In the genomic region with DNA sequence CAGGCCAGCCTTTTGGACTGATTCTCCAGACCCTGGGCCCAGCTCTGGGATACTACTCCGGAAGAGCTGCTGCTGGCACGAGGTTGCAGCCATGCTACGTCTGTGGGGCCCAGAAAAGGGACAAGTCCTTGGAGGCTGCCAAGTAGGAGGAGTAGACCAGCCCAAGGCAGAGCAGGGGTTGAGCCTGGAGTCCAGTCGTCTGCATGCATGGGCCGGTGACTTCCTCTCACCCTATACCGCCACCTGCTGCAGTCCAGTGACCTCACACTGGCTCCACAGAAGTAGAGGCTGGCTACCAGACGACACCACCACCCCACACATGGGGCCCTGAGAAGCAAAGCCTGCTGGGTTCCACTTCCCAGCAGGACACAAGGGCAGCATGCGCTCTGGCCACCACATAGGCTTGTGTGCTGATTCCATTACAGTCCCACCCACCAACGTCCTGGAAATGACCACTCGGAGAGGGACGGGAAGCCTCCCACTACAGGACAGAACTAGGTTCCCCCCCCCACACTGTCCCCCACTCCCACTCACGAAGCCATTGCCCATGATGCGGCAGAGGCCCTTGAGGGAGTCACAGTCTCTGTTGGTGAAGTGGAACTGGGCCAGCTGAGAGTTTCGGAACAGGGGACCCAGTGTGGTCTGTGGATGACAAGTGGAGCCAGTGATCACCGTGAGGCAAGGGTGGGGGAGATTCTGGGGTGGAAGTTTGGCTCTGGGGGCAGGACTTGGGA, we compare ENCODE assay signal across 8 mouse cellular contexts. TPM values are rescaled to one million over a fixed set of nuclear protein-coding genes. Genes with fewer than 3 reads are reported as not detected.
DNase-seq lines count a peak whose midpoint lies in the region; ATAC-seq and TF ChIP-seq lines count a peak whose summit lies in the region.

No protein-coding gene starts in this region.

- peak overlapping the region; percentile 2; the same call in 1 of the 2 replicates for H3K27ac ChIP-seq in cerebellum, adult 2 months (ENCODE audit: insufficient read depth, low read length)
- H3K27ac ChIP-seq in embryonic facial prominence, embryonic 11.5 days (replicated peaks; ENCODE audit: low read depth, low read length), result no peak overlapping the region
- H3K27ac ChIP-seq in heart, embryonic 13.5 days (replicated peaks), result peak overlapping the region; percentile 77
- H3K27ac ChIP-seq in kidney, postnatal 0 days, result peak overlapping the region; percentile 100
- H3K27ac ChIP-seq in stomach, embryonic 15.5 days, result peak overlapping the region; percentile 80

- peak; percentile 58 to 61 for DNase-seq in cerebellum, adult 2 months
- no peak for DNase-seq in cerebellum, postnatal 36 days
- no peak for DNase-seq in embryonic facial prominence, embryonic 11.5 days (ENCODE audit: low spot score)
- DNase-seq in kidney, postnatal 0 days (ENCODE audit: low spot score), result peak; percentile 86
- peak; percentile 64 for DNase-seq in lung, postnatal 25 days (ENCODE audit: low spot score)
- no peak for DNase-seq in layer of hippocampus, adult 18-20 months (ENCODE audit: low spot score in 2 of 2)

- H3K9ac ChIP-seq in embryonic facial prominence, embryonic 11.5 days (replicated peaks; ENCODE audit: low read length), result 0 out of 2 replicates have a peak overlapping the region, but pooled peaks have one; percentile 13
- peak overlapping the region; percentile 98 for H3K9ac ChIP-seq in heart, embryonic 13.5 days
- peak overlapping the region; percentile 37; the same call in 1 of the 2 replicates for H3K9ac ChIP-seq in kidney, postnatal 0 days (ENCODE audit: low read depth, low read length)
- H3K9ac ChIP-seq in stomach, embryonic 15.5 days, result peak overlapping the region; percentile 9

- no peak for TF ChIP-seq CTCF in cerebellum, adult 2 months (IDR thresholded peaks at IDR 0.05; ENCODE audit: borderline replicate concordance, insufficient read depth, low read depth, low read length)
- peak; percentile 54 for TF ChIP-seq CTCF in kidney, postnatal 0 days (IDR thresholded peaks at IDR 0.05; ENCODE audit: low read depth)

- peaks cover 23% of the 10 kb centered on the region for H3K36me3 ChIP-seq in embryonic facial prominence, embryonic 11.5 days (replicated peaks; ENCODE audit: control insufficient read depth, insufficient read depth, low read depth, low read length)
- H3K36me3 ChIP-seq in heart, embryonic 13.5 days, result peaks cover 42% of the 10 kb centered on the region
- peaks cover 38% of the 10 kb centered on the region for H3K36me3 ChIP-seq in kidney, postnatal 0 days (ENCODE audit: insufficient read depth, low read length)
- peaks cover 36% of the 10 kb centered on the region for H3K36me3 ChIP-seq in stomach, embryonic 15.5 days

- no peak for TF ChIP-seq POLR2A in cerebellum, adult 2 months (IDR thresholded peaks at IDR 0.05; ENCODE audit: borderline replicate concordance, insufficient read depth, low read length)

- peak overlapping the region; percentile 4; the same call in 1 of the 2 replicates for H3K4me2 ChIP-seq in embryonic facial prominence, embryonic 11.5 days (ENCODE audit: low read depth, low read length)
- H3K4me2 ChIP-seq in heart, embryonic 13.5 days, result peak overlapping the region; percentile 92
- H3K4me2 ChIP-seq in kidney, postnatal 0 days (ENCODE audit: low read length), result peak overlapping the region; percentile 55
- peak overlapping the region; percentile 81 for H3K4me2 ChIP-seq in stomach, embryonic 15.5 days

- no peaks in the 10 kb centered on the region for H3K27me3 ChIP-seq in cerebellum, adult 2 months (ENCODE audit: control insufficient read depth, insufficient read depth, low read length)
- no peaks in the 10 kb centered on the region for H3K27me3 ChIP-seq in embryonic facial prominence, embryonic 11.5 days (ENCODE audit: control insufficient read depth, insufficient read depth, low read length)
- H3K27me3 ChIP-seq in heart, embryonic 13.5 days (replicated peaks), result no peaks in the 10 kb centered on the region
- no peaks in the 10 kb centered on the region for H3K27me3 ChIP-seq in kidney, postnatal 0 days (ENCODE audit: insufficient read depth, low read length)
- H3K27me3 ChIP-seq in stomach, embryonic 15.5 days (replicated peaks), result no peaks in the 10 kb centered on the region

- no peak for ATAC-seq in embryonic facial prominence, embryonic 11.5 days (replicated peaks; ENCODE audit: insufficient number of reproducible peaks, low FRiP score, low TSS enrichment, low read depth)
- 0 out of 2 replicates have a peak, but pooled peaks have one; percentile 0 for ATAC-seq in heart, embryonic 13.5 days (ENCODE audit: extremely low read depth, insufficient number of reproducible peaks, low FRiP score, low TSS enrichment)
- ATAC-seq in kidney, postnatal 0 days (replicated peaks; ENCODE audit: low FRiP score, low read depth), result peak; percentile 20
- 0 out of 2 replicates have a peak, but pooled peaks have one; percentile 2 for ATAC-seq in stomach, embryonic 15.5 days (ENCODE audit: insufficient read depth, low FRiP score, low read depth)

- no peaks in the 10 kb centered on the region for H3K9me3 ChIP-seq in embryonic facial prominence, embryonic 11.5 days (replicated peaks; ENCODE audit: control insufficient read depth, low read length)
- no peaks in the 10 kb centered on the region for H3K9me3 ChIP-seq in heart, embryonic 13.5 days
- H3K9me3 ChIP-seq in kidney, postnatal 0 days (replicated peaks; ENCODE audit: low read length), result no peaks in the 10 kb centered on the region
- no peaks in the 10 kb centered on the region for H3K9me3 ChIP-seq in stomach, embryonic 15.5 days

- peak overlapping the region; percentile 1 for H3K4me3 ChIP-seq in cerebellum, adult 2 months (replicated peaks; ENCODE audit: insufficient read depth, low read depth, low read length)
- H3K4me3 ChIP-seq in embryonic facial prominence, embryonic 11.5 days (ENCODE audit: low read depth, low read length), result no peak overlapping the region
- H3K4me3 ChIP-seq in heart, embryonic 13.5 days, result peak overlapping the region; percentile 81
- peak overlapping the region; percentile 96 for H3K4me3 ChIP-seq in kidney, postnatal 0 days (replicated peaks; ENCODE audit: low read depth, low read length)
- H3K4me3 ChIP-seq in stomach, embryonic 15.5 days (replicated peaks), result peak overlapping the region; percentile 97

- WGBS in cerebellum, adult 2 months, result 2% methylated on average over 15 of the region's 15 CpGs
- WGBS in embryonic facial prominence, embryonic 11.5 days, result 69% methylated on average over 15 of the region's 15 CpGs
- 37% methylated on average over 15 of the region's 15 CpGs for WGBS in heart, embryonic 13.5 days
- 15% methylated on average over 15 of the region's 15 CpGs for WGBS in kidney, postnatal 0 days
- WGBS in stomach, embryonic 15.5 days, result 33% methylated on average over 15 of the region's 15 CpGs

- peaks cover 37% of the 10 kb centered on the region for H3K4me1 ChIP-seq in cerebellum, adult 2 months (ENCODE audit: control insufficient read depth, insufficient read depth, low read length)
- H3K4me1 ChIP-seq in embryonic facial prominence, embryonic 11.5 days (ENCODE audit: control insufficient read depth, insufficient read depth, low read length), result peaks cover 6% of the 10 kb centered on the region; the same call in 1 of the 2 replicates
- H3K4me1 ChIP-seq in heart, embryonic 13.5 days, result peaks cover 60% of the 10 kb centered on the region
- peaks cover 33% of the 10 kb centered on the region for H3K4me1 ChIP-seq in kidney, postnatal 0 days (replicated peaks; ENCODE audit: insufficient read depth, low read length)
- H3K4me1 ChIP-seq in stomach, embryonic 15.5 days, result peaks cover 50% of the 10 kb centered on the region

RNA-seq across cellular contexts. Expression of a gene that starts 3.1 kb away (rescaled TPM):
- polyA plus RNA-seq in cerebellum, adult 2 months (2012; rRNA removed), result 355 and 364 TPM in 2 replicates
- 350 and 370 TPM in 2 replicates for polyA plus RNA-seq in embryonic facial prominence, embryonic 11.5 days (2014; fragmentation: Nextera tagmentation; extraction: Ambion mirVana)
- polyA plus RNA-seq in heart, embryonic 13.5 days (2015; fragmentation: Nextera tagmentation; extraction: Ambion mirVana), result 256 and 266 TPM in 2 replicates
- 377 and 412 TPM in 2 replicates for polyA plus RNA-seq in kidney, postnatal 0 days (2015; fragmentation: Nextera tagmentation; extraction: Ambion mirVana)
- polyA plus RNA-seq in stomach, embryonic 15.5 days (2015; fragmentation: Nextera tagmentation; extraction: Ambion mirVana), result 291 and 320 TPM in 2 replicates
- 100 to 1,000 TPM; 341 to 350 TPM for total RNA-seq in layer of hippocampus, adult 18-20 months (2021)

RNA-seq across cellular contexts. Expression of a gene that starts 9.5 kb away (rescaled TPM):
- 38.3 and 46.7 TPM in 2 replicates for polyA plus RNA-seq in cerebellum, adult 2 months (2012; rRNA removed)
- 21.6 and 25.3 TPM in 2 replicates for polyA plus RNA-seq in embryonic facial prominence, embryonic 11.5 days (2014; fragmentation: Nextera tagmentation; extraction: Ambion mirVana)
- 24.0 and 24.3 TPM in 2 replicates for polyA plus RNA-seq in heart, embryonic 13.5 days (2015; fragmentation: Nextera tagmentation; extraction: Ambion mirVana)
- polyA plus RNA-seq in kidney, postnatal 0 days (2015; fragmentation: Nextera tagmentation; extraction: Ambion mirVana), result 34.0 and 36.4 TPM in 2 replicates
- polyA plus RNA-seq in stomach, embryonic 15.5 days (2015; fragmentation: Nextera tagmentation; extraction: Ambion mirVana), result 25.5 and 32.7 TPM in 2 replicates
- 10 to 100 TPM; 25.3 to 27.8 TPM for total RNA-seq in layer of hippocampus, adult 18-20 months (2021)

RNA-seq across cellular contexts. Expression of a gene that starts 17.6 kb away (rescaled TPM):
- 119 and 123 TPM in 2 replicates for polyA plus RNA-seq in cerebellum, adult 2 months (2012; rRNA removed)
- polyA plus RNA-seq in embryonic facial prominence, embryonic 11.5 days (2014; fragmentation: Nextera tagmentation; extraction: Ambion mirVana), result 55.1 and 75.1 TPM in 2 replicates
- 56.1 and 57.0 TPM in 2 replicates for polyA plus RNA-seq in heart, embryonic 13.5 days (2015; fragmentation: Nextera tagmentation; extraction: Ambion mirVana)
- polyA plus RNA-seq in kidney, postnatal 0 days (2015; fragmentation: Nextera tagmentation; extraction: Ambion mirVana), result 78.0 and 87.0 TPM in 2 replicates
- 64.5 and 72.0 TPM in 2 replicates for polyA plus RNA-seq in stomach, embryonic 15.5 days (2015; fragmentation: Nextera tagmentation; extraction: Ambion mirVana)
- 10 to 100 TPM; 67.9 to 70.6 TPM for total RNA-seq in layer of hippocampus, adult 18-20 months (2021)

RNA-seq across cellular contexts. Expression of a gene that starts 17.7 kb away (rescaled TPM):
- 78.3 and 83.6 TPM in 2 replicates for polyA plus RNA-seq in cerebellum, adult 2 months (2012; rRNA removed)
- polyA plus RNA-seq in embryonic facial prominence, embryonic 11.5 days (2014; fragmentation: Nextera tagmentation; extraction: Ambion mirVana), result 32.4 and 42.5 TPM in 2 replicates
- 96.5 and 101 TPM in 2 replicates for polyA plus RNA-seq in heart, embryonic 13.5 days (2015; fragmentation: Nextera tagmentation; extraction: Ambion mirVana)
- 108 and 111 TPM in 2 replicates for polyA plus RNA-seq in kidney, postnatal 0 days (2015; fragmentation: Nextera tagmentation; extraction: Ambion mirVana)
- 110 and 112 TPM in 2 replicates for polyA plus RNA-seq in stomach, embryonic 15.5 days (2015; fragmentation: Nextera tagmentation; extraction: Ambion mirVana)
- 10 to 100 TPM; 76.2 to 79.7 TPM for total RNA-seq in layer of hippocampus, adult 18-20 months (2021)

RNA-seq across cellular contexts. Expression of a gene that starts 26.1 kb away (rescaled TPM):
- polyA plus RNA-seq in cerebellum, adult 2 months (2012; rRNA removed), result 105 and 117 TPM in 2 replicates
- 44.5 and 50.3 TPM in 2 replicates for polyA plus RNA-seq in embryonic facial prominence, embryonic 11.5 days (2014; fragmentation: Nextera tagmentation; extraction: Ambion mirVana)
- 72.6 and 73.1 TPM in 2 replicates for polyA plus RNA-seq in heart, embryonic 13.5 days (2015; fragmentation: Nextera tagmentation; extraction: Ambion mirVana)
- polyA plus RNA-seq in kidney, postnatal 0 days (2015; fragmentation: Nextera tagmentation; extraction: Ambion mirVana), result 91.4 and 97.8 TPM in 2 replicates
- 88.7 and 91.0 TPM in 2 replicates for polyA plus RNA-seq in stomach, embryonic 15.5 days (2015; fragmentation: Nextera tagmentation; extraction: Ambion mirVana)
- total RNA-seq in layer of hippocampus, adult 18-20 months (2021), result 100 to 1,000 TPM in 1 of 2 experiments, 10 to 100 TPM in 1; 96.8 to 101 TPM

Comparison
In these comparisons a context has a peak if more than half of its experiments do, and no peak if none do; other contexts are left out.
1. DNase-seq: peak in cerebellum, adult 2 months (2 of 2), kidney, postnatal 0 days (single experiment) and lung, postnatal 25 days (single experiment); none in cerebellum, postnatal 36 days (0 of 2), embryonic facial prominence, embryonic 11.5 days (single experiment) and layer of hippocampus, adult 18-20 months (0 of 2).
2. H3K4me2 ChIP-seq: peak in every context shown above with its lines; median percentile 92 in heart, embryonic 13.5 days; 81 in stomach, embryonic 15.5 days; 55 in kidney, postnatal 0 days; 4 in embryonic facial prominence, embryonic 11.5 days.
3. H3K9ac ChIP-seq: peak in every context shown above with its lines; median percentile 98 in heart, embryonic 13.5 days; 37 in kidney, postnatal 0 days; 13 in embryonic facial prominence, embryonic 11.5 days; 9 in stomach, embryonic 15.5 days.